Mouse (Mus musculus) natural killer cell, adult 2 months (primary cell): Measurements from ENCODE around the gene Plekha5.

ENCODE experiments used
- DNase-seq, 2 experiments: peaks; one replicate each; pipeline ENCODE4 v3.0.0; 2022; ENCODE audit warnings: low spot score in 2 of 2

Plekha5 gene

DNA sequence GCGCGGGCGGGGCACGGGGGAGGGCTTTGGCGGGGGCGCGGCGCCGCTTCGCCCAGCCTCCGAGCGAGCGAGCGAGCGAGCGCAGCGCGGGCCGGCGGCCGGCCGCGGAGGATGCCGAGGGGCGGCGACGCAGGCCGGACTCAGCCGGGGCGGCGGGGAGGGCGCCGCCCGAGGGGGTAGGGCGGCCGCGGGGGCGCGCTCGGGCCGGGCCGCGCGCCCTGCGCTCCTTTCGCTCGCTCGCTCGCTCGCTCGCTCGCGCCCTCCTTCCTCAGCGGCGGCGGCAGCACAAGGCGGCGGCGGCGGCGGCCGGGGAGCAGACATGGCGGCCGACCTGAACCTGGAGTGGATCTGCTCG lies at the start of gene Plekha5:
Gene Plekha5 (plus strand): TSS at position 209 of the 355 bp plus-strand sequence.
- DNase-seq = peak; percentile 14 to 40

DNA sequence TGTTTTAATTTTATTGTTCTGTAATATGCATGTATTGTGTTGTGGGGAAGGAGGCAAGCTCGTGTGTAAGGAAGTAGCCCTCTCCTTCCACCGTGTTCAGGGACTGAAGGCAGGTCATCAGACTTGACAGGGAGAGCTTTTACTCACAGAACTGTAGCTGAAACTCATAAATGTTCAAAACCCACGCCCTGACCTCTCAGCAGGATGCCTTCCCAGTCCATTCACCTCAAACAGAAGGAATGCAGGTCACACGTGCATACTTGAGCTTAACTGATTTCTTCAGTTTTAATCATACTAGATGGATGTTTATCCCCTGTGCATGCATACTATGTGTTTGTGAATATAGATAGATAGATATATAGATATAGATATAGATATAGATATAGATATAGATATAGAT lies 48.2 kb upstream of the Plekha5 start:
- no peak for DNase-seq

DNA sequence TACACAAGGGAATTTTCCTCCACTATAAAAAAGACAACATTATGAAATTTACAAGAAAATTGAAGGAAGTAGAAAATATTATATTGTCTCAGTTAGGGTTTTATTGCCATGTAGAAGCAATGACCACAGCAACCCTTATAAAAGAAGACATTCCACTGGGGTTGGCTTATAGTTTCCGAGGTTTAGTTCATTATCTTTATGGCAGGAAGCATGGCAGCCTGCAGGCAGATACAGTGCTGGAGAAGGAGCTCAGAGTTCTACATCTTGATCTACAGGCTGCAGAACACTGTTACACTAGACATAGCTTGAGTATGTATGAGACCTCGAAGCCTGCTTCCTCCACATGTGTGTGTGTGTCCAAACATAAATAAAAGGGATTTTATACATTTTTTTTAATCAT lies 43.3 kb upstream of the Plekha5 start:
- no peak for DNase-seq

DNA sequence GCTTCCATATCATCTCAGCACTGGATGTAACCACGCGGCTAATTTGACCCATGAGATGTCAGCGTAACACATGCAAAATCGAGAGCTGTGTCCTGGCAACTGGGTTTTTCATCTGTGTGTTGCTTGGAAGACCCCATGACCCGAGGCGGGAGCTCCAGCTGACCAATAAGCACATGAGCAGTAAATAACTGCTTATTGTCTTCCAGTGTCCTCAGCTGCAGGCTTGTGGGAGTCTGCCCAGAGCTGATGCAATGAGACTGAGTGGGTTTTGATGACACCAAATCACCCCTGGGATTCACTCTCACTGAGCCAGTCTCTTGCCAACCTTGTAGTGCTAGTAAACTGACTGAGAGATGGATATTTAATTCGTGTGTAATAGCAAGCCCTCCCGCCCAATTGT lies 42.7 kb upstream of the Plekha5 start:
- DNase-seq = no peak

DNA sequence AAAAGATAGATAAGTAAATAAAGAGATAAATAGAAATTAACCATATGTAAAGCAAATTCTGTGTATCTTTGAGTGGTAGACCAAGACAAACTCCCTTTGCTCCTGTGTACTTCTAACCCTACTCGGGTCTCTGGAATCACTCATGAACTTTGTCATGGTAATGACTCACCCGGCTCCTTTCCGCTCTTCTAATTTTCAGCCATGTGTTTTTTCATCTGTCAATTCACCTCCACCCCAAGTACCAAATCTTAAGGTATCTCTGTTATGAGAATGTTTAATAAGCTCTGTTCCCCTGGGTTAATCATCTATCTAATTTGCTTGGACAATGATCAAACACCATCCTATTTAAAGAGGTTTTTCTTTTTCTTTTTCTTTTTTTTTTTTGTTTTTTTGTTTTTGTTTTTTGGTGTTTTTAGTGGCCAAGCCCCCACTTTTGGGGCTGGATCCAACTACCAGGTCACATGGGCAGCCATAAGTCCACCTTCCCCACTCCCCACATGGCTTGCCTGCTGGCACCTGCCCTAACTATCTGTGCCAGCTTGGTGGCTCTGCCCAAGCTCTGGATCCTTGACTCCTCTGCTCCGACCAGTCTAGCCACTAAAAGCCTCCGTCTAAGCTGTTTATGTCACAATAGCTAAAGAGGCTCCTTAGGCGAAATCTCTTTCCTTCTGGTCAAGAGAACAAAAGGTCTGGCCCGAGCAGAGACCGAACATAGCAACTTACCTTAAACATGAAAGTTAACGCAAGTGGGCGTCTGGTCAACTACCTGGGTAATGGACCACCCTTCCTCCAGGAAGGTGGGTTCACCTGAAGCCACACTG lies 40.1 kb upstream of the Plekha5 start:
- DNase-seq = no peak

DNA sequence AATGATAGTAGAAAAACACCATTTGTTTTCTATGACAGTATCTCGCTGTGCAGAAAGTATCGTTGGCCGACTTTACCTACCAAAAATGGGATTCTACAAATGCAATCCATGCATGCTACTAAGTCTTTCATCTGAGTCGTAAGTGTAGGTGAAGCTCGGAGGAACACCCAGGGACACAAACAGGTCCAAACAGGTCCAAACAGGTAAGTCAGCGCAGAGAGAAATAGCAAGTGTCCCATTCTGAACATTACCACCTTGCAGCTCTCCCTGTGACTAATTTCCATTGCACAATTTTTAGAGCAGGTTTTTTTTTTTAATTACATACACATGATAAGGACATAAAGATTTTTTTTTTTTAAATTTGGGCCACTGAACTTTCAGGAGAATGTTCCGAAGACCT lies 27.2 kb upstream of the Plekha5 start:
- no peak for DNase-seq

DNA sequence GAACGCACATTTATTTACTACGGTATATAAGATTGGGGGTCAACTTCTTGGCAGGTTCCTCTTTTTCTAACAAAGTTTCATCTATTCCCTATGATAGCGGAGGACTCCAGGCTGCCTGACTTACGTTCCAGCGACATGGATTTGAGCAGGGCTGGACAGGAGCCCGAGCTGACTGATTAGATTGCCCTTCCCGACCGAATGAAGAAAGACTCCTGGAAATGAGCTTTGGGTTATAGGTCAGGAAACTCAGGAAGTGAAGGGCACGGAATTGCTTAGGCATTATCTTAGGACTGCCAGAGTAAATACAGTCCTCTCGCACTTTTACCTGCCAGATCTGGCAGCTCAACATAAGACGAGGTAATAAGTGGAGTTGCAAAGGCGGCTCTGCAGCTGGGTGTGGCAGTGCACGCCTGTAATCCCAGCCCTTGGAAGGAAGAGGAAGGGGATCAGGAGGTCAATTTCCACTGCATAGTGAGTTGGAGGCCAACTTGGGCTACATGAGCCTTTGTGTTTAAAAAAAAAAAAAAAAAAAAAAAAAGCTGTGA lies 21.0 kb upstream of the Plekha5 start:
- no peak for DNase-seq

DNA sequence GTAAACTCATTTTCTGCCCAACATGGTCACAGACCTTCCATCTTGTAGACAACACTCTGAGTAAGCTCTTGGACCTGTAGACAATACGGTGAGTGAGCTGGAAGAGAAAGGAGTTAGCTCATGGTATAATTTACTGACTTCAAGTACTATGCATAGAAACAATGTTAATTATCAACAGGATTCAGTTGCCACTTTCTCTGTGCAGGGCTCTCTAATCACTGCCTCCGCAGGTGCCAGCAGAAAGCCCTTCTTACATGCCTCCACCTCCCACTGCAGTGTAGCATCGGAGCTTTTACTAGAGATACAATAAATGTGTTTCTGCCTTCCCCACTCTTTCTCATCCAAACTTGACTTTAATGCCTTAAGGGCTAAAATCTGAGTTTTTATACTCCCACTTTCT lies 11.9 kb upstream of the Plekha5 start:
- no peak for DNase-seq

DNA sequence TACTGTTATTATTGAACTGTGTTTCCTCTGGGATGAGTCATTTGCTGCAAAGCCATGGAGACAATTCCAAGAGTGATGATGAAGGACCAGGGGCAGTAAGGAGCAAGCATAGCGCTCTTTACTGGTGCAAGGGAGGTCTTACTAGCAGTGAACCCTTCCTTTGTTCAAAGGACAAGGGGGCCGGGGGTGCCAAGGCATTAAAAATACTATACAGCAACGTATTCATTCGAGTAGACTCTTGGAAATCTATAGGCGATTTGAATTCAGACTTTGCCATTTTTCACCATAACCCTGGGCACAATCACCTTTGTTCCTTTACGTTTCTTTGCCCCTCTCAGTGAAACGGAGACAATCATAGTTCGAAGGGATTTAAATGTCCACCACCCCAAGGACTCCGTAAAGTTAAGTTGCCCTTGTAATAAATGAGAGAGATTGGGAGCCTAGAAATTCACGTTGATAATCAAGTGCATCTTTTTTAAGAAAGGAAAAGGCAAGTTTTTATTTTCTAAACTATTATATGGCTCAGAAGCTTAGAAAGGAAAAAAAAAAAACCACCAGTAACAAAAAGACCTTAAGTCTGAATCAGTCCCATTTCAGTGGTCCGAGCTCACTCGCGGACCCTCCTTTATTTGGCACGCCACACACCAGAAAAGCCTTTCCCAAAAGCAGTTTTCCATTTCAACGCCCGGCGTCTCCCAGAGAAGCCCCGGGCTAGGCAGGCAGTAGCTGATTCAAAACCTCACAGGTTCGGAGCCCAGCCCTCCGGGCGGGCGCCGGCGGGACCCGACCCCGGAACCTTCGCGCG lies 611 bp upstream of the Plekha5 start:
- DNase-seq = no peak

DNA sequence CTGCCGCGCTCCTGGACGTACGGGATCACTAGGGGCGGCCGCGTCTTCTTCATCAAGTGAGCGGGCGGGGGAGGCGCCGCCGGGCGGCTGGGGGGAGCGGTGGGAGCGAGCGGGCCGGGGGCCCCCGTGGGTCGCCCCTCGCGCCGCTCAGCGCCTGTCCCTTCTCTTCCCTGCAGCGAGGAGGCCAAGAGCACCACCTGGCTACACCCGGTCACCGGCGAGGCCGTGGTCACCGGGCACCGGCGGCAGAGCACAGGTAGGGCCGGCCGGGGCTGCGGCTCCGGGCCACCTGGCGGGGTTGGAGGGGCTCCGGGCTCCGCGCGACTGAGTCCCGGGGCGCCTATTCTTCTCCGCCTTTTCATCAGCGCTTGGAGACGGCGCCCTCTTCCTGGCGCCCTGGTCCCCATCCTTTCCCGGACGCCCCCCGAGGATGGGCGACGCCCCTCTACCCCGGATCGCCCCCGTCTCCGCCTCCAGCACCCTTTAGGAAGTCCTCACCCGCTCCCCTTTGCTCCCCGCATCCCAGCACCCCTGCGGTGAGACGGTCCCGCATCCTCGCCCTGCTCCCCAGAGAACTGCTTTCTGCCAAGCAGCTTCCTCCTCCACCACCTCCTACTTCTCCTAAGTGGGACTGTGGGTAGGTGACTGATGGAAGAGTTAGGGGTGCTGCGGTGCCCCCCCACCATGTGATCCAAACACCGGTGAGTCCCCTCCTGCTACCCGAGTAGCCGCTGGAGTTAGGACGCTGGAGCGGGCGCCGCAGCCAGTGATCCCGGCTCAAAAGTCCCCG lies 542 bp downstream of the Plekha5 start:
- DNase-seq = no peak

DNA sequence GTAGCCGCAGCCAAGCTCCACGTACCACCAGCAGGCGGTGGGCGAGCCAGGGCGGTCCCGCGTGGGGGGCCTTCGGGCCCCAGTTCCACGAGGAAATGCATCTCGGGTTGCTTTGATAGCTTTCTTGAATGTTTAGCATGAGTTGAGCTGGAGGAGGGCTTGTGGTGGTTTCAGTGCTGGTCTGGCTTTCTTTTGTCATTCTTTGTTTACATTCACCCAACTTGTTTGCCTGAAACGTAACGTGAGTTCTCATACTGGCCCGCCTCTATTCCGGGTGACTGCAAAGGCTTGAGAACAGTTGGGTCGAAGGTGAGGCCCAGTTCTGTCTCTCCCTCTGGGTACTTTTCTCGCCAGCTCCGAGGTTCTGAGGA lies 1.1 kb downstream of the Plekha5 start:
- peak; percentile 12 to 16 for DNase-seq

DNA sequence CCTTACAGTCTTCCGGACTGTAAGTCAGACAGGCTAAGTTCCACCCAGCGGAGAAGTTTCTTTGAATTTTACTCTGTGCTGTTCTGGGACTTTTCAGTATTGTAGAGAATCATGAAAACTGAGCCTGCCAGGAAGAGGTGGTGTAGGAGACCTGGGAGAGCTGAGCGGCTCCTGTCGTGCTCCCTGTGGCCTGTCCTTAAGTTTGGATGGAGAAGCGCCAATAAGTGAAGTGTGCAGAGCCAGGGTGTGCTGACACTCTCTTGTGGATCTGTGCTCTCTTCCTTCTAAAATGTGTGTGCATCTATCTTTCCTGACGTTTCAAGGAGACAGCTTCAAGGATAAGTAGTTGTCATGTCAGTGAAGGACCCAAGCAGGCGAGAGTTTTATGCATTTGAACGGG lies 5.4 kb downstream of the Plekha5 start:
- DNase-seq = no peak

DNA sequence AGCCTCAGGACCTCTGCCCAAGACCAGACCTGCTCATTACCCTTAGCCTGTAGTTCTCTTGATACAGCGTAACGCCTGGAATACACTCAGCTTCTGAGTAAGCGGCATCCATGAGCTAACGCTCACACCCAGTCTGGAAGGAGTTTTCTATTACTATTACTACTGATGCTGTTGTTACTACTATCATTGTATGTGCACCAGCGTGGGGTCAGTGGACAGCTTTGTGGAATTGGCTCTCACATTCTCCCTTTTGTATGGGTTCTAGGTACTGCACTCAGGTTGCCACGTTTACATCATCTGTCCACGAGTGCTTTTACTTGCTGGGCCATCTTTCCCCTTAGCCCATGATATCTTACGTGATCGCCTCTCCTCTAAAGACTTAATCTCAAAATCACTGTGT lies 8.5 kb downstream of the Plekha5 start:
- DNase-seq = no peak

DNA sequence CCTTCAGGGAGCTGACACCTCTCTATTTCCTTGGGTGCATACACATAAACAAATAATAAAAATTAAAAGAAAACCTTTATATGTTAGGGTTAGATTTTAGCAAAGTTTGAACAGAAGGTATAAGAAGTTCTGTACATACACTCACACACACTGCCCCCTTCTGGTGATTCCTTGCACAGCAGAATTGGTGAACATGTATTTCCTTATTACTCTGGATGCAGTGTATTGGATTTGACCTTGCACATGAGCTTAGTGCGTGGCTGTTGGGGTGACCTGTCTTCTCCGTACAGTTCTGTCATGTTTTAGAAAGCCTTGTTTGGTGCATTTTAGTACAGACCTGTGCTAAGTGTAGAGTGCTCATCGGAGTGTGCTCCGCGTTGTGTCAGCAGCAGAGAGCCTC lies 19.5 kb downstream of the Plekha5 start:
- peak; percentile 26 to 41 for DNase-seq

DNA sequence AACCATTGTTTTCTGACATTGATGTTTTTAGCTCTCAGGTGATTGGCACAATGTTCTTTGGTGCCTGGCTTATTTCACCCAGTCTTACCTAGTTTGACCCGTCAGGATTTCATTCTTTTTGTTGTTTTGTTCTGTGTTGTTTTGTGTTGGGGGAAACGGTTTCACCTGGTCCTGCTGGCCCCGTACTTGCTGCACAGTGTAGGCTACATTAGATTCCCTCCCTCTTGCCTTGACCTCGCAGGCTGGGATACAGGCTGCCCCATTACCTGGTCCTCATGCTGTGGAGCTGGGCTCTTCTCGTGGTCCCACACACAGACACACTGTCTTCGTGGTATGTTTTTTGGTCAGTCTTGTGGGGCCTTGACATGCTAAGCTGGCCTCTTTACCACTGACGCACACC lies 20.3 kb downstream of the Plekha5 start:
- no peak for DNase-seq

DNA sequence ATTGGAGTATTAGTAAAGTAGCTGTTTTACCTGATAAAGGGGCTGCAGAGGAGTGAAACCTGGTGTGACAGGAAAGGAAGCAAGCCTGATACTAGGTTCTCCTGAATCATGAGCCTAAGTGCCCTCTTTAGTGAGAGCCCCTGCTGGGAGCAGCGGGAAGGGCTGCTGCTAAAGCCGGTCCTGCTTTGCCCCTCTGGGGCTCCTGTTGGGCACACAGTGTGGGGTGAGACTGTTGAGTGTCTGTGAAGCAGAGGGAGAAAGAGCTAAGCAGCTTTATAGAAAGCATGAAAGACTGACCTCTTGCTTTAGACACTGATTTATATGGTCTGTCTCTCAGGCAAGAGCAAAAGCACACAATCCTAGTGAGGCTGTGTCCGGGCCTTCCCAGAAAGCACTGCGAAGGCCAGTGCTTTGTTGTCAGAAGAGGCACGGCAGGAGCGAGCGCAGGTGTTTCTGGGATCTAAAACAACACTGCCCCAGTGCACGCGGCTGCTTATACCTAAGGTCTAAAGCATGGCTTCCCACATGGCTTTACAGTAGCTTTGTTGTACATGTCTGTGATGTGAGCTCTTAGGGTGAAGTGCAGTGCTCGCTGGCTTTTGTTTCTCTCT lies 21.1 kb downstream of the Plekha5 start:
- DNase-seq = no peak

DNA sequence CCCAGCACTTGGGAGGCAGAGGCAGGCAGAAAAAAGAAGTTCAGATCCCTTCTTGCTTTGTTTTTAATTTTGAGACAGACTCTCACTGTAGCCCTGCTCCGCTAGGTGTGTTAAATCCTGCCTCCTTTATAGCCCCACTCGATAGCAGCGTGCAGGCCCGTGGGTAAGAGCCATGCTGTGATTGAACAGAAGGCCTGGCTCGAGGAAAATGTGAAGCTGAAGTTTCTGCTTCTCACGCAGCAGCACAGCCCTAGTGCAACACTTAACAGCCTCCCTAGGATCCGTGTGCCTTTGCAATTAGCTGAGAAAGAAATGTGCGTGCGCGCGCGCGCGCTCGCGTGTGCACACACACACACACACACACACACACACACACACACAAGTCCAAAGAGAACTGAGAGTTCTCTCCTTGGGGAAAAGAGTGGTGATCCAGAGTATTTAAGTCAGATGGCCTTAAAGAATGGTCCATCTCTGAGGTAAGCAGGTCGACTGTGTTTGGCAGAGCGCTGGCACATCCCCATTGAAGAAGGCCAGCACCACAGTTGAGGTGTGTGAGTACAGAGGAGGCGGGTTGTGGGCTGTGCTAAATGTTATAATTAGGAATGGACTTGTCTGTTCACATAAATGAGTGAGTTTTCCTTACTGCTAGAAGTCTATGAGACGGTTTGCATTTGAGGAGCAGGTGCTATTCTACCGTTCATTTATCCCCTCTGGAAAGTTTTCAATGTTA lies 24.3 kb downstream of the Plekha5 start:
- DNase-seq = no peak

DNA sequence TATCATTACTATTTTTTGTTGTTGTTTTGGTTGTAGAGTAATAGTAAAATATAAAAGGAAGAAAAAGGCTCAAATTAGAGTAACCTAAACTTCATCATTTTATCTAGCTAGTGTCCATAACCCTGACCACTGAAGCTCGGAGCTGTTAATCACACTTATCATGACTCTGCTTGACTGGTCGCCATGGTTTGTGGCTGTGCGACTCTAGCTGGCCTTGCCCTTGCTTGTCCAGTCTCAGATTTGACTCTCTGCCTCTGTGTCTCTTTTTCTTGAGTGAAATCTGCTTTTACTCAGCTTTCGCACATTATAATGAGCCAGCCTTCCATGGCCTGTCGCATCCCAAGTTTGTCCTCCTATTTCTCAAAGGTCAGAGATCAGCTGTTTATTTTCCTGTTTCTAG lies 26.8 kb downstream of the Plekha5 start:
- no peak for DNase-seq

DNA sequence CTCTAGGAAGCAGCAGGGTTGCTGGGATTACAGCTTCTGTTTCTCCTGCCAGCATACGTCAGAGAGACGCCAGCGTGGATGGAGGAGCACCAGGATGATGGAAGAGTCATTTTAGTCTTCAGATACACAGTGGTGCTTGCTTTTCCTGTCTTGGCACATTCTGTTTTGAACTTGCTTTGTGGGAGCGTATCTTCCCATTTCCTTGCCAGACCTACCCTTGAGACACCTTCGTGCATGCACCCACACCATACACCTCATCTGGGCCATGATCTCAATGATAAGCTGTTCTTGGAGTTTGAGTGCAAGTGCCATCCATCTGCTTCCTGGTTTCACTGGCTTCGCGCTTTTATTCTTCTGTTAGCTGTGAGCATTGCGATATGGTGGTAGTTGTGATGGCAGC lies 28.9 kb downstream of the Plekha5 start:
- no peak for DNase-seq

DNA sequence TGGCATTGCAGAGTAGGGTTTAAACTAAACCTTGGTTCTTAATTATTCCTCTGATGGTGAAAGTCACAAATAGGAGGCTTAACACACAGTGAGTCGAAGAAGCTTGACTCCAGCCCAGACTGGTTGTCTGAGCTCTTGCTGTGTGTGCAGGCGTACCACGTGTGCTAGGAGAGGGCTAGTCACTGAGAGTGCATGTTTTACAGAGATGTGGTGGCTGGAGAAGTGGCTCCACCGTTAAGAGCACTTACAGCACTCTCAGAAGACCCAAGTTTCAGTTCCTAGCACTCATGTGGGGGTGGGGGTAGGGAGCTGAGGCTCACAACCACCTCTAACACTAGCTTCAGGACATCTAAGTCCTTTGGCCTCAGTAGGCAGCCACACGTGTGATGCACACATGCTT lies 29.6 kb downstream of the Plekha5 start:
- no peak for DNase-seq

DNA sequence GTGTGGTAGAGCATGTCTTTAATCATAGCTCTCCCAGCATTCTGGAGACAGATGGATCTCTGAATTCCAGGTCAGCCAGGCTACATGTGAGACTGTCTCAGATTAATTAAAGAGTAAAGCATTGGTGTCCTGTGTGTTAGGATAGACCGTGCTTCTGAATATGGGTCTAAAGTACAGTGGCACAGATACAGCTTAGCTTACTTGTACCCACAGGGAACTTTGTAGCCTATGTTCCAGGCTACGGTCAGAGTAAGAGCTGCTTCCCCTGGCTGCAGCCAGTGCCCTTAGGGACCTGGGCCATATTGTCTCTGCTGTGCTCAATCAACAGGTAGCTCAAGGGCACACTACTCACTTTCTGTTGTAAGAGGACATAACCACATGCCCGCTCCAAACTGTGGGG lies 30.5 kb downstream of the Plekha5 start:
- no peak for DNase-seq
